Mouse (Mus musculus) CH12.LX (cell line): ENCODE data around the gene Rab40c.

Experiments
- CHD2 ChIP-seq: IDR thresholded peaks from 2 replicates; pipeline ENCODE4 v1.6.1; 2011; ENCODE audit warnings: low read length, improper control_type of control experiment
- CTCF ChIP-seq, 2 experiments: IDR thresholded peaks in 1 of 2; conservative IDR thresholded peaks in 1 of 2; 2 replicates each; pipeline ENCODE4 v1.5.1; 2011 to 2012; ENCODE audit warnings: low read depth in 2 of 2, low read length in 2 of 2, improper control_type of control experiment in 1 of 2, inconsistent platforms in 1 of 2, mild to moderate bottlenecking in 1 of 2, moderate library complexity in 1 of 2
- E2F4 ChIP-seq: IDR thresholded peaks from 2 replicates; pipeline ENCODE4 v1.6.1; 2011; ENCODE audit warnings: low read depth, low read length, improper control_type of control experiment; ENCODE audit not compliant: insufficient replicate concordance
- HCFC1 ChIP-seq: IDR thresholded peaks from 2 replicates; pipeline ENCODE4 v1.6.1; 2012; ENCODE audit warnings: low read depth, mild to moderate bottlenecking, inconsistent platforms, low read length, improper control_type of control experiment
- MAX ChIP-seq: IDR thresholded peaks from 2 replicates; pipeline ENCODE4 v1.6.1; 2011; ENCODE audit warnings: low read length, improper control_type of control experiment
- POLR2A ChIP-seq: IDR thresholded peaks from 2 replicates; pipeline ENCODE4 v1.6.1; 2011; ENCODE audit warnings: low read depth, mild to moderate bottlenecking, improper control_type of control experiment, low read length
- USF2 ChIP-seq: conservative IDR thresholded peaks from 2 replicates; pipeline ENCODE4 v1.6.1; 2011; ENCODE audit warnings: low read depth, low read length, improper control_type of control experiment
- ZMIZ1 ChIP-seq: IDR thresholded peaks from 2 replicates; pipeline ENCODE4 v1.6.1; 2012; ENCODE audit warnings: low read depth, mild to moderate bottlenecking, inconsistent platforms, low read length, improper control_type of control experiment
- ZNF384 ChIP-seq: IDR thresholded peaks from 2 replicates; pipeline ENCODE4 v1.6.1; 2012; ENCODE audit warnings: low read depth, low read length, improper control_type of control experiment, inconsistent platforms

- no peak for TF ChIP-seq CTCF (conservative IDR thresholded peaks at IDR 0.05 in 1 of 2, IDR thresholded peaks at IDR 0.05 in 1 of 2; ENCODE audit: low read depth in 2 of 2, low read length in 2 of 2)
- no peak for TF ChIP-seq MAX
- TF ChIP-seq HCFC1, result no peak
- no peak for TF ChIP-seq CHD2
- no peak for TF ChIP-seq ZNF384
- no peak for TF ChIP-seq ZMIZ1
- no peak for TF ChIP-seq POLR2A
- TF ChIP-seq USF2, result no peak
- no peak for TF ChIP-seq E2F4
Observed at GRCm38 (mm10) chr17:25867509-25867835, 52.1 kb downstream of the Rab40c start.
